Mouse (Mus musculus) myocyte (in vitro differentiated cells): ENCODE results near the gene Mlip. TPM values are rescaled to one million over a fixed set of nuclear protein-coding genes. Genes with fewer than 3 reads are reported as not detected.

Experiments used
- H3K27me3 ChIP-seq: one replicate; pipeline ENCODE4 v1.6.1; 2011; ENCODE audit not compliant: control insufficient read depth, insufficient read depth, insufficient read length
- H3K36me3 ChIP-seq: one replicate; pipeline ENCODE4 v1.6.1; 2011; ENCODE audit not compliant: control insufficient read depth, insufficient read depth
- H3K4me2 ChIP-seq: one replicate; pipeline ENCODE4 v1.6.1; 2011; ENCODE audit warnings: low read depth, control low read depth
- H3K4me3 ChIP-seq: one replicate; pipeline ENCODE4 v1.5.1; 2011; ENCODE audit warnings: mild to moderate bottlenecking, control low read depth, moderate library complexity
- H3K79me2 ChIP-seq: one replicate; pipeline ENCODE4 v1.6.1; 2011; ENCODE audit not compliant: control insufficient read depth, insufficient read depth
- H3ac ChIP-seq: one replicate; pipeline ENCODE4 v1.6.1; 2011; ENCODE audit not compliant: control insufficient read depth, insufficient read length
- CEBPB ChIP-seq: IDR thresholded peaks from 2 replicates; pipeline ENCODE4 v1.6.1; 2011; ENCODE audit warnings: mild to moderate bottlenecking, moderate library complexity; ENCODE audit not compliant: poor library complexity, insufficient read depth, severe bottlenecking
- E2F4 ChIP-seq: IDR thresholded peaks from one replicate; pipeline ENCODE4 v1.6.1; 2011; ENCODE audit warnings: mild to moderate bottlenecking, control low read depth, moderate library complexity; ENCODE audit not compliant: insufficient read depth
- MAX ChIP-seq: IDR thresholded peaks from one replicate; pipeline ENCODE4 v1.6.1; 2011; ENCODE audit warnings: low read depth, mild to moderate bottlenecking, control low read depth
- MYOD1 ChIP-seq, 3 experiments: IDR thresholded peaks; one replicate each; pipeline ENCODE4 v1.6.1; 2011; ENCODE audit warnings: control low read depth in 2 of 3, low read depth in 2 of 3, mild to moderate bottlenecking in 2 of 3, moderate library complexity in 1 of 3; ENCODE audit not compliant: insufficient read length in 2 of 3, control insufficient read depth in 1 of 3
- MYOG ChIP-seq, 3 experiments: IDR thresholded peaks; one replicate each; pipeline ENCODE4 v1.6.1; 2011; ENCODE audit warnings: control low read depth in 2 of 3, low read depth in 2 of 3, mild to moderate bottlenecking in 2 of 3; ENCODE audit not compliant: insufficient read length in 2 of 3, control insufficient read depth in 1 of 3, insufficient read depth in 1 of 3
- POLR2A ChIP-seq: IDR thresholded peaks from one replicate; pipeline ENCODE4 v1.6.1; 2011; ENCODE audit warnings: low read depth, mild to moderate bottlenecking, control low read depth, moderate library complexity; ENCODE audit not compliant: insufficient read length
- POLR2AphosphoS2 ChIP-seq: IDR thresholded peaks from one replicate; pipeline ENCODE4 v1.6.1; 2011; ENCODE audit warnings: low read depth, control low read depth; ENCODE audit not compliant: insufficient read length
- REST ChIP-seq: IDR thresholded peaks from one replicate; pipeline ENCODE4 v1.6.1; 2011; ENCODE audit warnings: mild to moderate bottlenecking, control low read depth, moderate library complexity; ENCODE audit not compliant: insufficient read depth, insufficient read length
- SRF ChIP-seq: IDR thresholded peaks from one replicate; pipeline ENCODE4 v1.6.1; 2011; ENCODE audit warnings: low read depth; ENCODE audit not compliant: control insufficient read depth, insufficient read length
- TCF12 ChIP-seq: IDR thresholded peaks from one replicate; pipeline ENCODE4 v1.6.1; 2011; ENCODE audit warnings: mild to moderate bottlenecking, control low read depth; ENCODE audit not compliant: poor library complexity, insufficient read depth, severe bottlenecking
- TCF3 ChIP-seq: IDR thresholded peaks from one replicate; pipeline ENCODE4 v1.6.1; 2011; ENCODE audit warnings: low read depth, control low read depth; ENCODE audit not compliant: insufficient read length
- USF1 ChIP-seq: IDR thresholded peaks from one replicate; pipeline ENCODE4 v1.6.1; 2011; ENCODE audit warnings: low read depth, mild to moderate bottlenecking, control low read depth, moderate library complexity
- polyA plus RNA-seq: library from polyadenylated mRNA; unstranded; fragments of >200 nt; fragmentation: generic; extraction: Trizol; gene quantifications from one replicate; pipeline ENCODE4 v1.2.1, GENCODE M21; 2012; ENCODE audit warnings: missing spikeins

Mlip gene
- polyA plus RNA-seq, 1 experiment: 4.4 TPM

- Histone ChIP-seq H3ac (no peak overlapping the region), H3K4me3 (no peak overlapping the region), H3K79me2 (no peaks in the 10 kb centered on the region), H3K4me2 (no peak overlapping the region), H3K27me3 (no peaks in the 10 kb centered on the region), H3K36me3 (no peaks in the 10 kb centered on the region)
- TF ChIP-seq MYOG (IDR thresholded peaks at IDR 0.05; ENCODE audit: control insufficient read depth in 1 of 3, insufficient read depth in 1 of 3, insufficient read length in 2 of 3, low read depth in 2 of 3) (no peak), SRF (no peak), POLR2AphosphoS2 (no peak), TCF3 (no peak), USF1 (no peak), POLR2A (no peak), REST (no peak)
Measured at GRCm38 (mm10) chr9:77340159-77340862, 12.5 kb downstream of the Mlip start.

- no peaks in the 10 kb centered on the region for H3K36me3 ChIP-seq
- no peak overlapping the region for H3K4me2 ChIP-seq
- no peaks in the 10 kb centered on the region for H3K79me2 ChIP-seq
- no peaks in the 10 kb centered on the region for H3K27me3 ChIP-seq
- H3ac ChIP-seq: no peak overlapping the region
- no peak overlapping the region for H3K4me3 ChIP-seq
- no peak for TF ChIP-seq USF1
- no peak for TF ChIP-seq E2F4
- no peak for TF ChIP-seq TCF3
Measured at GRCm38 (mm10) chr9:77339571-77340148, 13.1 kb downstream of the Mlip start.

GRCm38 (mm10) chr9:77335370-77335769, 17.4 kb downstream of the Mlip start:
- Histone ChIP-seq H3K4me2 (no peak overlapping the region), H3K27me3 (no peaks in the 10 kb centered on the region), H3K36me3 (no peaks in the 10 kb centered on the region), H3K4me3 (no peak overlapping the region), H3K79me2 (no peaks in the 10 kb centered on the region), H3ac (no peak overlapping the region)
- TF ChIP-seq USF1 (no peak), MYOD1 (IDR thresholded peaks at IDR 0.05; ENCODE audit: control insufficient read depth in 1 of 3, insufficient read length in 2 of 3, low read depth in 2 of 3) (peak in 2 of 3 experiments; percentile 55 to 75), POLR2AphosphoS2 (no peak), E2F4 (no peak), REST (no peak), TCF3 (no peak), MYOG (IDR thresholded peaks at IDR 0.05; ENCODE audit: control insufficient read depth in 1 of 3, insufficient read depth in 1 of 3, insufficient read length in 2 of 3, low read depth in 2 of 3) (no peak), CEBPB (no peak)

GRCm38 (mm10) chr9:77318346-77318745, 34.4 kb downstream of the Mlip start:
- Histone ChIP-seq H3K79me2 (no peaks in the 10 kb centered on the region), H3K4me3 (no peak overlapping the region), H3K4me2 (no peak overlapping the region), H3K36me3 (no peaks in the 10 kb centered on the region), H3K27me3 (no peaks in the 10 kb centered on the region), H3ac (no peak overlapping the region)
- TF ChIP-seq E2F4 (no peak), TCF3 (no peak), REST (no peak), CEBPB (no peak), MYOD1 (IDR thresholded peaks at IDR 0.05; ENCODE audit: control insufficient read depth in 1 of 3, insufficient read length in 2 of 3, low read depth in 2 of 3) (no peak), SRF (no peak), USF1 (no peak), MAX (no peak), POLR2A (no peak), POLR2AphosphoS2 (no peak), MYOG (IDR thresholded peaks at IDR 0.05; ENCODE audit: control insufficient read depth in 1 of 3, insufficient read depth in 1 of 3, insufficient read length in 2 of 3, low read depth in 2 of 3) (no peak), TCF12 (no peak)

DNA sequence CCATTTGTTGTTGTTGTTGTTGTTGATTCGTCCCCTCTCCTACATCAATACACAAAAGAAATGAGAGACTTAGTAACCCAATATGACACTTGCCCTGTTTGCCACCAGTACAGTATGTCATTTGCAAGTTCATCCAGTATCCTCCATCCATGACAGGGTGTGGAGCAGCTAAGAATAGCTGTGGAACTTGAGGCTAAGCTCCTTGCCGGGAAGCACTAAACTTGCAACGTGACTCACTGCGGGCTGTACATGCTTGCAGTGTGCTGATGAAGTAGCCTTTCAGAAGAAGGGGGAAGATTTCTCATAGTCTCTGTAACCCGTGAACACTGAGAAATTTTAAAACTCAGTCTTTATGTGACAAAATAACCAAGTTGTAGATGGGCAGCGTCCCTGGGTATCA, 42.2 kb downstream of the Mlip start:
- TF ChIP-seq POLR2AphosphoS2 (no peak), MYOG (IDR thresholded peaks at IDR 0.05; ENCODE audit: control insufficient read depth in 1 of 3, insufficient read depth in 1 of 3, insufficient read length in 2 of 3, low read depth in 2 of 3) (peak in 1 of 3 experiments; percentile 42), MYOD1 (IDR thresholded peaks at IDR 0.05; ENCODE audit: control insufficient read depth in 1 of 3, insufficient read length in 2 of 3, low read depth in 2 of 3) (peak in 1 of 3 experiments; percentile 49), SRF (no peak), REST (no peak), USF1 (no peak), TCF3 (no peak)
- no peaks in the 10 kb centered on the region for H3K27me3 ChIP-seq
- no peaks in the 10 kb centered on the region for H3K36me3 ChIP-seq
- H3K4me3 ChIP-seq: no peak overlapping the region
- H3K79me2 ChIP-seq: no peaks in the 10 kb centered on the region
- no peak overlapping the region for H3ac ChIP-seq
- H3K4me2 ChIP-seq: peak overlapping the region; percentile 72
